Mouse (Mus musculus) liver, embryonic 14.5 days (tissue): ENCODE data around the gene Ucma.

ENCODE experiments used
- CTCF ChIP-seq: IDR thresholded peaks from 2 replicates; pipeline ENCODE4 v1.5.1; 2016; ENCODE audit warnings: antibody characterized with exemption, low read depth, control low read depth
- EP300 ChIP-seq: IDR thresholded peaks from 2 replicates; pipeline ENCODE4 v1.6.1; 2016; ENCODE audit warnings: antibody characterized with exemption, low read depth

GRCm38 (mm10) chr2:5035241-5035640 lies 59.3 kb downstream of the Ucma start:
- TF ChIP-seq EP300 (no peak), CTCF (no peak)
